Mouse (Mus musculus) cerebellum, adult 2 months (tissue): ENCODE measurements at regions not wholly inside any gene's neighbourhood (a gene's known extent, or its start where the extent isn't known, plus 50 kb on each side); places are given as distances from the start of the nearest gene placed in this dataset.

Source experiments
- CTCF ChIP-seq: fragments of 200-500 bp; IDR thresholded peaks from 2 replicates; pipeline ENCODE4 v1.5.1; 2011; ENCODE audit warnings: low read depth, mild to moderate bottlenecking, control low read depth, low read length, moderate library complexity, borderline replicate concordance; ENCODE audit not compliant: insufficient read depth
- POLR2A ChIP-seq: fragments of 200-500 bp; IDR thresholded peaks from 2 replicates; pipeline ENCODE4 v1.6.1; 2011; ENCODE audit warnings: low read length, control low read depth, borderline replicate concordance; ENCODE audit not compliant: insufficient read depth

- TF ChIP-seq CTCF: no peak
- TF ChIP-seq POLR2A: no peak
Observed at GRCm38 (mm10) chr7:136345051-136345450, 549.4 kb upstream of the Mgmt start.
